Mouse (Mus musculus): Measurements from ENCODE around the gene Sema4d.

- TF ChIP-seq CTCF (IDR thresholded peaks at IDR 0.05; ENCODE audit: control insufficient read depth, insufficient read depth, low read length) (no peak), POLR2A (IDR thresholded peaks at IDR 0.05; ENCODE audit: borderline replicate concordance, control insufficient read depth, low read depth, low read length) (no peak)
Observed at GRCm38 (mm10) chr13:51757099-51757498, 36.4 kb downstream of the Sema4d start.
